Mouse (Mus musculus) erythroblast, adult 5-6 weeks (primary cell): ENCODE results near the gene Macrod2. TPM values are rescaled to one million over a fixed set of nuclear protein-coding genes. Genes with fewer than 3 reads are reported as not detected.

Source experiments
- ATAC-seq: replicated peaks from 2 replicates; pipeline ENCODE4 v1.8.0; 2016; ENCODE audit warnings: moderate number of reproducible peaks, mild to moderate bottlenecking, moderate TSS enrichment, inconsistent platforms; ENCODE audit not compliant: poor library complexity, low FRiP score, severe bottlenecking
- total RNA-seq, 2 experiments: library from RNA; stranded (forward) in 1 of 2; stranded (reverse) in 1 of 2; fragments of 150-400 nt in 1 of 2; fragments of 200-764, 138-1000 nt in 1 of 2; gene quantifications; 2 replicates each; pipeline versions ENCODE4 v1.2.3 to v1.2.4; 2015 to 2017; ENCODE audit warnings: low replicate concordance in 2 of 2

Gene Macrod2
- total RNA-seq, 2 experiments from 2014 or later = 2.8 TPM; not detected in 1

DNA sequence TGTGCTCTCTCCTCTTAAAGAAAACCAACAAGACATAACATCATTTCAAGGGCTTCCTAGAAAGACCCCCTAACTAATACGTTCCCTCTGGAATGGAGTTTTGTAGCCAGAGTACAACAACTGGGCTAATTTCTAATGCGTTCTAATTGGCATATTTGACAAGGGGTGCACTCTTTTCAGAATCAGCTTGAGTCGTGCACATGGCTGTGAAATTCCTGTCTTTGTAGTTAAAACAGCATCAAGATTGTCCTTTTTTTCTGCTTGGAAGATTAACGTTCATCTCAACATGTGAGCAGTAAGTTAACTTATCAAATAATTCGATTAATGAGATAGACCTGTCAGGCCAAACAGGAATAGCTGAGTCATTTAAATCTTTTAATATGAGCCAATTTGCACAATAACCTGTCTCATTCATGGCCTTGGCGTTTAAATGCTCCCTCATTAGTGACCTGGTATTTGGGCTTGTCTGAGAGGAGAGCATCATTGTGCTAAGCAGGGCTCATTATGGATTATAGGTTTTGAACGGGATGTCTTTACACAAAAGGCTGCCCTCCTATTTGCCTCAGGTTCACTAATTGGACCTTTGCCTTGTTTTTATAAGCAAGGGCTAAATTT, 762.0 kb downstream of the Macrod2 start:
- ATAC-seq = no peak

DNA sequence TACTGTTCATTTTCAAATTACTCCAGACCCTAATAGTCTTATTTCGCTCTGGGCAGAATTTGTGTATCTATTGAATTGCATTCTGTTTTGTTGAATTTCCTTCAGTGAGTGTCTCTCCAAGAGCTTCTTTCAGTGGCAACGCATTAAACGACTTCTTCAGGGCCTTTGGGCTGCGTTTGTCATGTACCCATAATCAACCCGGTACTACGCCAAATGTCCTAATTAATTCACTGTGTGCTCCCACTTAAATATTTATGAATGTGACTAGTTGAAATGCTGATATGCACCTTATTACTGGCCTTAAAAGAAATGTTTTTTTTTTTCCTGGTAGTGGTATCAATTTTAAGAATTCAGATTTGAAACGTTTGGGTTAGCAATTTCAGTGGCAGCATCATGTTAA, 763.1 kb downstream of the Macrod2 start:
- no peak for ATAC-seq

DNA sequence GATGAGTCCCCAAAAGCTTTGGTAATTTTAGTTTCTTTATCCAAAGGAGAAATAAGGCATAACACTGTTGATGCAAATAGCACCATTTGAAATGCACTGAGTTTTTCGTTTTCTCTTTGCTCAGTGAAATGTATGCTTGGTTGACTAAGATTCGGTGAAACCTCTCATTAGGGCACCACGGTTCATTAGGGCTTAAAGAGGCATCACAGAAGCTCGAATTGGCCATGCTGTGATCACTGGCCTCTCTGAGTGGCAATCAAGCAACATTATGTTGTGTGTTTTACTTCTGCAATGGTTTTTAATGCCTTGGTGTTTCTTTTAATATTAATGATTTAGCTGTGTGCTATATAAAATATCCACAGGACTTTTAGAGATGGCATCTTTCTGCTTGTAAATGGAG, 768.8 kb downstream of the Macrod2 start:
- no peak for ATAC-seq

DNA sequence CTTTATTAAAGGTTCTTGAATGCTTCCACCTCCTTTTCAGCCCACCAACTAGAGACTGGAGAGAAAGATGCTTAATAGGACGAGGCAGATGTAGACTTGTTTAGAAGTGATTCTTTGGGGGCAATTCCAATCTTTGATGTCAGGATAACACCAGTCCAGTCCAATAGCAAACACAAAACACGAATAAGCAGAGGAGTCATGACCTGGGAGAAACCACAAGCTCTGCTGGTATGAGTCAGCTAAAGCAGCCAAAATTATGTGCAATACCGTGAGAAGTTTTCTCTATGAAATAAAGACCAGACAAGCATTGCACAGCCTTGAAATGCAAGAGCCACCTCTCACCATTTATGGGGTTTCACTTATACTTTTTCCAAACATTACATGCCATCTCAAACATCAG, 774.5 kb downstream of the Macrod2 start:
- ATAC-seq = no peak

DNA sequence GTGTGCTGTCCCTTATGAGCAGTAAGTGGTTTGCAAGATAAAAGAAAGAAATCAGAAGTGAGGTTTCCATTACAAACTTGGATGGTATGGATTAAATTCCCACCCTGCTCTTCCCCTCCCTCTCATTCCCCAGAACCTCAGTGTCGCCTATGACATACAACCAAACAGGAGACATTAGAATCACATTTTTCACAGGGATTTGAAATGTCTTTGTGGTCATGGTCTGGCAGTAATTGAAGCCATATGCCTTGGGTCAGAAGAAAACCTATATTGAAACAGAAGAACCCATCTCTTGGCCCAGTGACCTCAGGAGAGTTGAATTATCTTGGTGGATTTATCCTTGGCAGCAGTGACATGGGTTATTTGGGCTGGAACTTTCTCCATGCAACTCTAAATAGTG, 778.1 kb downstream of the Macrod2 start:
- no peak for ATAC-seq

DNA sequence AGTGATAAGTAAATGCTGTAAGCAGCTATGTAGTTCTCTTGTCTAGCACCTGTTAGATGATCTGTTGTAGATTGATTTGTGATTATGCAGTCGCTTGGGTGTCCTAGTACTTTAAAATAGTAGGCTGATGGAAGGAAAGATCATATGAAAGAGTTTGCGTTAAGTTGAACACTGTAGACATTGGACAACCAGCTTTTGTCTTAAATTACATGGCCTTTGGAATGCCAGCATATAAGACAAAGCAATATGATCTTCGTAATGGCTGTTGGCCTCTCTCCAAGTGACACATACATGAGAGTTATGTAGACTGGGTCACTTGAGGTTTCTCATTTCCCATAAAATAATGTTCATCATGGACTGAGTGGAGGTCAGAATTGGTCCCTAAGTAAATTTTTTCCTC, 778.5 kb downstream of the Macrod2 start:
- ATAC-seq = no peak

DNA sequence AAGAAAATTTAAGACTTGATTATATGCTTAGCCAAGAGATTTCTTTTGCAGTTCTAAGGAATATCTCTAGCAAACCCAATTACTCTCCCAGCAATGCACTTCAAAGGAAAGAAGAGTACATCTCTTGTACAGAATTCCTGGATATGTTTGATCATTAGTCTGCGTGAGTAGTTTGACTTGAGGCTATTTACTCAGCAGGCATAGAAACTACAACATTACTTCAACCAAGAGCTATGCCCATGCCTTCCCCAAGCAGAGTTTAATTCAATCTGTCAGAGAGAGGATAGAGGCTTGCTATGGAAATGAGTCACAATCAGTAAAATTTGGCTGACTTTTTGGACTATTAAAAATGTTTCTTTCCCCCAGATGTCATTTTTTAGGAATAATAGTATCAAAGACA, 785.5 kb downstream of the Macrod2 start:
- no peak for ATAC-seq

DNA sequence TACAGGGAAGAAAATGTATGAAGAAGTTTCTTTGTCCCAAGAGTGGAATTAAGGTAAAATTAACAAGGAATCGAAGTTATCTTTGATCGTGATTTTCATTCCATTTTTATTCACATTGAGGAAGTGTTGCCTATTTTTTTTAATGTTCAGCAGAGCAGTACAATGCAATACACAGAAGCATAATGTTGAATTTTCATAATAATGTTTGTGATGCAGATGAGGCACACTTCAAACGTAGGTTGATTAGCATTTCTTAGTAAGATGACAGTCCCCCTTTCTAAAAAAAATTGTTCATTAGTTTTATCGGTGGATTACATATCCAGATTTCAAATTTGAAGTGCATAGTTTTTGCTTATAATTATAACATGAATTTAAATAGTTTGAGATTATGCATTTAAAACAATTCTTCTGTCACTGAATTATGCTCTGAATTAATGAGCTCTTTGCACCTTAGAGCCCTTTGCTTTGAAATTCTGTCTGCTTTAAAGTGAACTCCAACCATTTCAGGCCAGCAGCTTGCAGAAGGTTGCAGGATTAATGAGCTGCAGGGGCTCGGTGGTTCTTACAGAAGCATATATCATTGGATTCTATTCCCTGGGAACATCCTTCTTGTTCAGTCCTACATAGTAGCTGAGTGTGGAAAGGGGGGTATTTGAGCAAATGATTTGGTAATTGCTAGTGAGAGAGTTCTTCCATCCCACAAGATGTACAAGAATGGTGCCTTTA, 787.1 kb downstream of the Macrod2 start:
- ATAC-seq = no peak

DNA sequence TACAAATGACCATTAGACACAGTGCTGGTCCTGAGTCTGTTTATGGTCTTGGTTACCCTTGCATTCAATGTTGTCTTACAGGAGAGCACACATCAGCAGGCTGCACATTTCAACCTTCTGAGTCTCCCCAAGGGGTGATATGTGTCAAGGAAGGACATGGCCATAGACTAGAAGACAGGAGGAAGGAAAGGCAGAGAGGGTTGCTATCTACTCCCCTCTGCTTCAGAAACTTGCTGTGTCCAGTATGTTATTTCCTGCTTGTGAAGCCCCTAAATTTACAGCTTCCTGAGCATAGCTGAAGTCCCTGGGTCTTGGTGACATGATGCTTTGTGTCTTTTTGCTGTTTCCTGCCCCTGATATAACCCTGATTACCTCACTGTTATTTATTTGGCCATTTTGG, 799.4 kb downstream of the Macrod2 start:
- ATAC-seq = no peak

DNA sequence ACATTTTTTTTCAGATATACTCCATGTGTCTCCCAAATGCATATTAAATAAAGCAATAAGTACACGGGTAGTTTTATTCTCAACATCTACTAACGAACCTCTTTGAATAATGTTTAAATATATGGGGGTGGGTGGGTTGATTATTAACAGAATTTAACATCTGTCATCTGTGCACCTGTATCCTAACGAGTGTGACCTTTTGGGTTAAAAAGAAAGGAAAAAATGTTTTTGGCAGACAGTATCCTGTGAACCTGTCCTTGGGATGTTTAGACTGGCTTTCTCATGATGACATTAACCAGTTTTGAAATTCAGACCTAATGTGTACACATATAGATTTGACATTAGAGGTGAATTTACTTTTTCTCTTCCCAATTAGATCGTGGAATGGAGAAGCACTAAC, 805.4 kb downstream of the Macrod2 start:
- no peak for ATAC-seq

DNA sequence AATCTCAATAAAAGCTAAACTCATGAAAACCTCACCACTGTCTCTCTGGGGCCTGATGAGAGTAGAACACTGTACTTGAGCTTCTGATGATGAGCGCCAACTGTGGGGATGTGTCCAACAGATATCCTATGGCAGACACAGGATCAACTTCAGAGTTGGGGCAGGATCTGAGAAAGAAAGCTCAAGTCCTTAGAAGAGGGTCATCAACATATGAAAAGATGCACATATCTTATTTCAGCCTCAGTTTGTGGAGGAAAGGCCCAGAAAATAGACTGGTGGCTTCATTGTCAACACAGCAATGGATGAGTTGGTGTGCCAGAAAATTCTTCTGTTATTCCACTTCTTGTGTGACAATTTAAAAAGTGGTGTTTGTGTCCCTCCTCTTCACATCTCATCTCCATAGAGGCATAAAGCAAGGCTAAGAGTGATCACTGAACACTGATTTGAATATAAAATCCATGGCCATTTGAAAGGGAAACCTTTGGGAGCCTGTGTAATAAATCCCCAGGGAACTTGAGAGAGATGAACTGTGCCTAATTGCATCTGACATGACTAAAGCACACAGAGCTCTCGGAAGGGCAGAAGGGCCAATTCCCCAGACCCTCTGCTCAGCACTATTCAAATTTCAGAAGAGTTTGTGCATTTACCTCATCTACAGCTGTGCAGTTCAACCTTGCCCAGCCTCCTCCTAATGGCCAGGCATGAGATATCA, 806.4 kb downstream of the Macrod2 start:
- ATAC-seq = no peak

DNA sequence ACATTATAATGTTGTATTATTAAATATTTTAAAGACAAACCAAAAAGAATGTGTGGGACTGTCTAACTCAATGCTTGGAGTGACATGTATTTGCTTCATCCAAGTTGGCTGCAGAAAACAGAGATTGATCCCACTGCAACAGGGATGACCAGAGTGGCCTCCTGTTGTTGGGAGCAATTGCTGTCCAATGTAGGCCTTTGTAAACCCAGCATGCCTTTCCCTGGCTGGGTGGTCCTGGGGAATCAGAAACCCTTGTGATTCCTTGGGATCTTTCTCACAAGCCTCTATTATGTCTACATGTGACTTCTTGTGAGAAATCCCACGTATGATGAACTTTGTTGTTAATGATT, 806.9 kb downstream of the Macrod2 start:
- ATAC-seq = no peak

DNA sequence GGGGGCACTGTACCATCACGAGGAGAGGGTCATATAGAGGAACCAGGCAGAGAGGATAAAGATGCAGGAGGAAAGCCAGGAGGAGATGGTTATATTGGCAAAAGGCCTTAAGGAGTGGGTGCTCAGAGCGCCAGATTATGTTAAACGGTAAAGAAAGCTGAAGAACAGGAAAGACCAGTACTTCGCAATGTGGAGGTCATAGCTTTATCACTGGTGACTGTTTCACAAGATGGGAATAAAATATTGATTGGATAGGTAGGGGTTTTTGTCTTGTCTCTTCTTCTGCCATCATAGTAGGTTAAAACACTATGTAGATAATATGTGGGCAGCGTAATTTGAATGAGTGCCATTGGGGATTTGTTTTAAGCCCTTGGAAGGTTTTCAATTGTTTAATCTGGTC, 816.2 kb downstream of the Macrod2 start:
- no peak for ATAC-seq

DNA sequence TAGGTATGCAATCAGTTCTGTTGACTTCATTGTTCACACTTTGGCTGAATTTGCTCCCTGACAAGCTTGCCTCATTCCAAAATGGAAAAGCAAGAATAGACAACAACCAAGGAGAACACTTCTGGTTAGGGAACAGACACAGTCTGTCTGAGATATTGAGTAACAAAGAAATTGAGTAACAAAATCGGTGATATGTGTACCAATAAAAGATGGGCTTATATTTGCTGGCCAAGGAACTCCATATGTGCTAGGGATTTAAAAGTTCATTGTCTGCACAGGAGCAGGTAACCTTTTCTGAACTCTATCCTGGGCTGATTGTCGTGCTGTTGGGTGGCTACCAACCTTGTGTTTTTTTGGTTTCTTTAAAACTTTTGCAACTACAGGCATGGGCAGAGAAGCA, 817.2 kb downstream of the Macrod2 start:
- no peak for ATAC-seq

DNA sequence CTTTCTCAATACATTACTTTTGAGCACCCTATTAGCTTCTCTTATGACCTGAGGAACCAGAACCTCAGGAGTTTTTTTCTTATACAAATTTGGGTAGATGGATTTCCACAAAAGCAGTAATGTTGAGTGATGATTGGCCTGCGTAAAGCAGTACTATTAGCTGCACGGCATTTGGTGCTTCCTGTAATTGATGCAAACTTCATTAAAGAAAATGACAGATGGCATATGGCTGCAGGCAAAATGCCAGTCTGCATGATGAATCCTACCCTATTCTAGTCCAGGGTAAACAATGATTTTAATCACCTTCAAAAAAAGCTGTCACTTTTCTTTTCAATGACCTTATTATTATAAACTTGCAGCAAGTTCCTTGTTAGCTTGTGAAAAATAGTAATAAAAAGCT, 822.4 kb downstream of the Macrod2 start:
- no peak for ATAC-seq

DNA sequence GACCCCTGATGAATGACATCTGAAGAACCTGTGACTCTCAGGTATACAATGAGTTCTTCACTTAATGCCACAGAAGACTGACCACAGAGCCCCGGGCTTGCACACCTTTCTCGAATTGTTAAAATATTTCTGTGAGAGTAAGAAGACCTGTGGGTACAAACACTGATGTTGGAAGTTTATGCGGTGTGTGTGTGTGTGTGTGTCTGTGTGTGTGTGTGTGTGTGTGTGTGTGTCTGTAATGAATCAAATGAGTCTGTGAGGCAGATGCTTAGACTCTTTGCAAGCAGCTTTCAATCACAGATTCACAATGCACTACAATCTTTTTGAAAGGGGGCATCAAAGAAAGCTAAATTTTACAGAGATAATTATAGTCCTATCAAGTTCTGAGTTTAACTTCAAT, 822.8 kb downstream of the Macrod2 start:
- no peak for ATAC-seq

DNA sequence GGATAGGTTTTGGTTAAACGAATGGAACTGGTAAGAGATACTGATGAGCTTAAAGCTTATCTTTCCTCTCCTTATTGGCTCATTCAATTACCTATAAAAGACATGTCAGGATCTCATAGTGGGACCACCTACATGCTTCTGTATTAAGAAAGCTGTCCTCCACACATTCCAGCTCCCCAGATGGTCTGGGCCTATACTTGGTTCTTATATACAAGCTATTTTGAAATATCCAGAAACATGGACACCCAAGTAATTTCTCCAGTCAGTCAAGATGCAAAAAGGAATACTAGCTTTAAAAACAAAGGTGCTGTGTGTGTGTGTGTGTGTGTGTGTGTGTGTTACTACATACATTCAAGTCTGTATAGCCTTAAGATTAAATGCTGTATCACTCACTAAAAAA, 833.7 kb downstream of the Macrod2 start:
- no peak for ATAC-seq

DNA sequence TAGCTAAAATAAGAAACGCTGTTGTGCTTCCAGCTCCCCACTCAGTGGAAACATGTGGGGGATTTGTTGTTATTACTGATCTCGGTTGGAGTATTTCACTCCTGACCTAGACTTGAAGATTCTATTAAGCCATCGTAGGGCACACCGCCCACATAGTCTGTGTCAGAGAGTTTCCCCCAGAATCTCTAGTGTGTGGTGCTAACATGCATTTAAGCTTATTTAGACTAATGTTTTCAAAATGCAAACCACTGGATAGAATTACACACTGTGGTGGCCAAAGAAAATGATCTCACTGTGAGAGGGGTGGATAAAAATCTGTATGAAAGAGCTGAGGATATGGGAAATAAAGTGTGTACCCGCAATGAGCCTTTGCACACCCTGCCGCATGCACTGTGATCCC, 834.7 kb downstream of the Macrod2 start:
- no peak for ATAC-seq

DNA sequence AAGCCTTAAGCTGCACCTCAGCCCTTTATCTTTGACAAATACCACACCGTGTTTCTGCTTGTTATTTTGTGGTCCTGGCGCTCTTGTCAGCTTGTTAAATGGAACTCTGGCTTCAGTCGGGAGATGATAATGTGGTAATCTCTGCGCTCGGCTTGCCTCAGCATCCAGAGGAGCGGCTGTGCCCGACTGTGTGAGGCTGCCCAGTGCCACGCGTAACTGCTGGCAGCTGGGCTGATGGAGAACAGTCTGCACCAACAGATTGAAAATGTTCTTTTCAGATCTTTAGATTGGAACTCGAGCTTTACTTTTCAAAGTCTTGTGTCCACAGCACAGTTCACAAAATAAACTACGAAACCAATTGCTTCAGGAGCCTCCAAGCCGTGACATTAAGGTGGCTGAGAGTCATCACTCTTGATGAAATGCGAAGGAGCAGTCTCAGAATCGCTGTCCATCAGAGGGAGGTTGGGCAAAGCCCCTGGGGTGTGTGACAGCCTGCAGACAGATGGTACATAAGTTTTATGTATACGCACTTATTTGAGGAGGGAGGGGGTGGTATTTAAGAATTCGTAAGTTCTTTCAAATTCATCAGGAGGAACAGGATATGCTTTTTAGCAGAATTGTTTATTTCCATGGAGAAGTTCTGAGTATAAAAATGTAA, 836.0 kb downstream of the Macrod2 start:
- ATAC-seq = no peak

DNA sequence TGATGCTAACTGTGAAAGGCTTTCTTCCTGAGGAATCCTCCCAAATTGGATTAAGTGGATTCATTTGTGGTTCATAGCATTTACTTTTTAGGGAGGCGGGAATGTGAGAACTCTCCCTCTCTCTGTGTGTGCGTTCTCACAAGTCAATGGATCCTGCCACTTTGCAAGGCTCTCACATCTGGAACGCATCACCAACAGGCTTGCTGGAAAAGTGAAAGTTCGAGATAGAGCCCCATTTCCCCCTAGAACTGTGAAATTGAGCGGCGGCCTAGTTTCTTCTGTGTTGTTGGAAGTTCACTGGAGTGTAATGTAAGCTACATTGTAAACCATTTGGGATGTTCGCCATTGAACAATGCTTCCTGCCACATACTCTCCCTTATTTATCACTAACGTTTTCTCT, 839.2 kb downstream of the Macrod2 start:
- no peak for ATAC-seq
